Mouse (Mus musculus) adrenal gland, adult (tissue): Measurements from ENCODE around the gene Lect2.
A peak's percentile ranks its signal among the peaks of the same experiment; 100 is the strongest.

ENCODE experiments used
- DNase-seq, 2 experiments: peaks; one replicate each; pipeline ENCODE4 v3.0.0; 2022 to 2023; ENCODE audit warnings: low spot score in 1 of 2; ENCODE audit not compliant: inconsistent age in 2 of 2

Lect2 gene

GRCm38 (mm10) chr13:56558811-56559210 is 10.5 kb upstream of the Lect2 start:
- DNase-seq = no peak

- DNase-seq = no peak
These were observed 8.4 kb upstream of the Lect2 start for GRCm38 (mm10) chr13:56556701-56557100.

GRCm38 (mm10) chr13:56555957-56556356 is 7.7 kb upstream of the Lect2 start:
- DNase-seq = peak; percentile 45 to 79

GRCm38 (mm10) chr13:56554409-56554808 is 6.1 kb upstream of the Lect2 start:
- peak in 1 of 2 experiments; percentile 64 for DNase-seq

GRCm38 (mm10) chr13:56553923-56554322 is 5.6 kb upstream of the Lect2 start:
- no peak for DNase-seq

- no peak for DNase-seq
These were observed 3.4 kb upstream of the Lect2 start for GRCm38 (mm10) chr13:56551661-56552060.

- peak; percentile 66 to 89 for DNase-seq
These were observed 2.3 kb upstream of the Lect2 start for GRCm38 (mm10) chr13:56550574-56550973.

- peak; percentile 89 to 92 for DNase-seq
These were observed 1.1 kb upstream of the Lect2 start for GRCm38 (mm10) chr13:56549364-56549763.

- peak in 1 of 2 experiments; percentile 1 for DNase-seq
These were observed 3.3 kb downstream of the Lect2 start for GRCm38 (mm10) chr13:56544956-56545355.

GRCm38 (mm10) chr13:56543805-56544204 is 4.5 kb downstream of the Lect2 start:
- peak; percentile 9 to 49 for DNase-seq

- peak; percentile 28 to 66 for DNase-seq
These were observed 8.5 kb downstream of the Lect2 start for GRCm38 (mm10) chr13:56539846-56540245.

GRCm38 (mm10) chr13:56537026-56537425 is 11.3 kb downstream of the Lect2 start:
- DNase-seq = no peak

- DNase-seq = no peak
These were observed 12.7 kb downstream of the Lect2 start for GRCm38 (mm10) chr13:56535570-56535969.

GRCm38 (mm10) chr13:56534931-56535330 is 13.4 kb downstream of the Lect2 start:
- DNase-seq = no peak

GRCm38 (mm10) chr13:56529685-56530084 is 18.6 kb downstream of the Lect2 start:
- DNase-seq = no peak

- DNase-seq = peak in 1 of 2 experiments; percentile 44
These were observed 19.3 kb downstream of the Lect2 start for GRCm38 (mm10) chr13:56529031-56529430.

GRCm38 (mm10) chr13:56528281-56528680 is 20.0 kb downstream of the Lect2 start:
- DNase-seq = no peak

GRCm38 (mm10) chr13:56527846-56528245 is 20.5 kb downstream of the Lect2 start:
- no peak for DNase-seq

- DNase-seq = no peak
These were observed 21.4 kb downstream of the Lect2 start for GRCm38 (mm10) chr13:56526871-56527270.

- no peak for DNase-seq
These were observed 25.5 kb downstream of the Lect2 start for GRCm38 (mm10) chr13:56522821-56523167.

GRCm38 (mm10) chr13:56522081-56522820 is 26.1 kb downstream of the Lect2 start, which contains the start of gene Fbxl21:
TSS of gene Fbxl21 (plus strand) at chr13:56522472.
- peak; percentile 96 to 98 for DNase-seq

- DNase-seq = no peak
These were observed 31.5 kb downstream of the Lect2 start for GRCm38 (mm10) chr13:56516816-56517215.

- DNase-seq = no peak
These were observed 32.0 kb downstream of the Lect2 start for GRCm38 (mm10) chr13:56516311-56516710.
